Mouse (Mus musculus) hindbrain, embryonic 11.5 days (tissue): ENCODE data around the gene Nectin4. TPM values are rescaled to one million over a fixed set of nuclear protein-coding genes. Genes with fewer than 3 reads are reported as not detected.

ENCODE experiments used
- ATAC-seq: fragments of 200-750 bp; cut with Nextera tagmentation; 2 replicates; pipeline ENCODE4 v1.8.0; 2017; ENCODE audit warnings: mild to moderate bottlenecking, moderate TSS enrichment, moderate library complexity; ENCODE audit not compliant: low FRiP score
- DNase-seq: peaks from one replicate; pipeline ENCODE4 v3.0.0-alpha.2; 2015; ENCODE audit warnings: low spot score
- H3K27ac ChIP-seq: fragments of 300-500 bp; sonication (generic); 2 replicates; pipeline ENCODE4 v1.5.1; 2014; ENCODE audit warnings: mild to moderate bottlenecking, low read depth, low read length
- H3K27me3 ChIP-seq: fragments of 300-500 bp; sonication (generic); 2 replicates; pipeline ENCODE4 v1.6.1; 2014; ENCODE audit warnings: mild to moderate bottlenecking, low read length, moderate library complexity, mixed read lengths; ENCODE audit not compliant: control insufficient read depth, insufficient read depth
- H3K36me3 ChIP-seq: fragments of 300-500 bp; sonication (generic); 2 replicates; pipeline ENCODE4 v1.6.1; 2014; ENCODE audit warnings: mild to moderate bottlenecking, low read length, moderate library complexity, mixed read lengths; ENCODE audit not compliant: control insufficient read depth, insufficient read depth
- H3K4me1 ChIP-seq: fragments of 300-500 bp; sonication (generic); replicated peaks from 2 replicates; pipeline ENCODE4 v1.6.1; 2014; ENCODE audit warnings: low read length, mixed read lengths; ENCODE audit not compliant: control insufficient read depth, insufficient read depth
- H3K4me2 ChIP-seq: fragments of 300-500 bp; sonication (generic); replicated peaks from 2 replicates; pipeline ENCODE4 v1.6.1; 2014; ENCODE audit warnings: mild to moderate bottlenecking, low read depth, low read length
- H3K4me3 ChIP-seq: fragments of 300-500 bp; sonication (generic); 2 replicates; pipeline ENCODE4 v1.5.1; 2014; ENCODE audit warnings: low read depth, low read length
- H3K9ac ChIP-seq: fragments of 300-500 bp; sonication (generic); 2 replicates; pipeline ENCODE4 v1.6.1; 2014; ENCODE audit warnings: low read depth, low read length
- H3K9me3 ChIP-seq: fragments of 300-500 bp; sonication (generic); 2 replicates; pipeline ENCODE4 v1.6.1; 2016; ENCODE audit warnings: low read length; ENCODE audit not compliant: control insufficient read depth
- WGBS: fragments of 180-500 bp; shearing (Covaris S2); extraction: QIAGEN DNeasy Blood & Tissue Kit; methylation state at CpG from one replicate; pipeline ENCODE4 v1.1.7; 2014; 5-methylcytosine and 5-hydroxymethylcytosine counted together
- polyA plus RNA-seq: library from polyadenylated mRNA; unstranded; fragments of >200 nt; fragmentation: Nextera tagmentation; extraction: Ambion mirVana; gene quantifications from 2 replicates; pipeline ENCODE4 v1.2.1, GENCODE M21; 2014

Gene Nectin4
- polyA plus RNA-seq, 1 experiment from 2014 or later, result 0.66 TPM

GRCm38 (mm10) chr1:171424638-171425037 lies 54.7 kb downstream of the Nectin4 start:
- WGBS, result 80% methylated on average over 5 of the region's 5 CpGs
- ATAC-seq, result no peak
- Histone ChIP-seq H3K27me3 (no peaks in the 10 kb centered on the region), H3K9me3 (no peaks in the 10 kb centered on the region), H3K9ac (no peak overlapping the region), H3K4me1 (no peaks in the 10 kb centered on the region), H3K27ac (no peak overlapping the region), H3K4me3 (no peak overlapping the region), H3K36me3 (no peaks in the 10 kb centered on the region), H3K4me2 (no peak overlapping the region)
- DNase-seq, result no peak

- Histone ChIP-seq H3K4me3 (no peak overlapping the region), H3K4me2 (no peak overlapping the region), H3K27ac (no peak overlapping the region), H3K27me3 (no peaks in the 10 kb centered on the region), H3K9me3 (no peaks in the 10 kb centered on the region), H3K4me1 (no peaks in the 10 kb centered on the region), H3K9ac (no peak overlapping the region), H3K36me3 (no peaks in the 10 kb centered on the region)
- no peak for ATAC-seq
- DNase-seq, result no peak
- 83% methylated on average over 4 of the region's 4 CpGs for WGBS
These were observed 55.2 kb downstream of the Nectin4 start for GRCm38 (mm10) chr1:171425126-171425525.

GRCm38 (mm10) chr1:171432158-171432557 lies 62.3 kb downstream of the Nectin4 start:
- H3K4me3 ChIP-seq, result no peak overlapping the region
- H3K9ac ChIP-seq, result no peak overlapping the region
- DNase-seq (no peak), ATAC-seq (no peak)
- no peaks in the 10 kb centered on the region for H3K9me3 ChIP-seq
- H3K27ac ChIP-seq, result no peak overlapping the region
- H3K4me2 ChIP-seq, result no peak overlapping the region
- peaks cover 6% of the 10 kb centered on the region for H3K27me3 ChIP-seq
- no peaks in the 10 kb centered on the region for H3K4me1 ChIP-seq
- 85% methylated on average over 5 of the region's 5 CpGs for WGBS
- H3K36me3 ChIP-seq, result no peaks in the 10 kb centered on the region

- Histone ChIP-seq H3K4me2 (no peak overlapping the region), H3K9ac (no peak overlapping the region), H3K27me3 (peaks cover 21% of the 10 kb centered on the region), H3K36me3 (no peaks in the 10 kb centered on the region), H3K4me1 (no peaks in the 10 kb centered on the region), H3K9me3 (no peaks in the 10 kb centered on the region), H3K27ac (no peak overlapping the region), H3K4me3 (no peak overlapping the region)
- WGBS, result 68% methylated on average over 7 of the region's 7 CpGs
- no peak for ATAC-seq
- no peak for DNase-seq
These were observed 65.5 kb downstream of the Nectin4 start for GRCm38 (mm10) chr1:171435288-171435814.

- no peak overlapping the region for H3K4me3 ChIP-seq
- no peaks in the 10 kb centered on the region for H3K4me1 ChIP-seq
- H3K36me3 ChIP-seq, result no peaks in the 10 kb centered on the region
- H3K27ac ChIP-seq, result no peak overlapping the region
- H3K4me2 ChIP-seq, result no peak overlapping the region
- H3K9ac ChIP-seq, result no peak overlapping the region
- DNase-seq, result no peak
- H3K9me3 ChIP-seq, result no peaks in the 10 kb centered on the region
- WGBS, result 76% methylated on average over 1 of the region's 1 CpGs
- no peak for ATAC-seq
- H3K27me3 ChIP-seq, result peaks cover 21% of the 10 kb centered on the region
These were observed 66.1 kb downstream of the Nectin4 start for GRCm38 (mm10) chr1:171435974-171436373.

- no peak within 1 kb of the TSS for H3K27ac ChIP-seq
- H3K4me2 ChIP-seq, result peak within 1 kb of the TSS; percentile 57
- H3K4me3 ChIP-seq, result peak within 1 kb of the TSS; percentile 33
- H3K4me1 ChIP-seq, result no peaks in the 10 kb centered on the region
- H3K36me3 ChIP-seq, result no peaks in the 10 kb centered on the region
- 1% methylated on average over 43 of the region's 46 CpGs for WGBS
- ATAC-seq (peak; percentile 70; the same call in 1 of the 2 replicates), DNase-seq (peak; percentile 73)
- H3K27me3 ChIP-seq, result peaks cover 21% of the 10 kb centered on the region
- H3K9me3 ChIP-seq, result no peaks in the 10 kb centered on the region
- peak within 1 kb of the TSS; percentile 38; the same call in 1 of the 2 replicates for H3K9ac ChIP-seq
These were observed 67.5 kb downstream of the Nectin4 start, which contains the start of gene F11r for GRCm38 (mm10) chr1:171437264-171438013. Gene F11r, plus strand, starts transcription at chr1:171437535.

Other genes with a start within 250 kb of the Nectin4 start
- gene Sdhc, start 219.5 kb upstream of the Nectin4 start, polyA plus RNA-seq, result 259 and 284 TPM in 2 replicates
- gene Mpz, start 219.4 kb upstream of the Nectin4 start, polyA plus RNA-seq, result 0.99 and 1.5 TPM in 2 replicates
- gene Pcp4l1, start 173.8 kb upstream of the Nectin4 start, polyA plus RNA-seq, result 31.4 and 33.4 TPM in 2 replicates
- 0.17 and 0.25 TPM in 2 replicates for gene Nr1i3, start 156.1 kb upstream of the Nectin4 start, polyA plus RNA-seq
- 23.5 and 28.8 TPM in 2 replicates for gene Tomm40l, start 147.6 kb upstream of the Nectin4 start, polyA plus RNA-seq
- gene Apoa2, start 145.0 kb upstream of the Nectin4 start, polyA plus RNA-seq, result 3.1 and 5.0 TPM in 2 replicates
- gene Fcer1g, start 135.7 kb upstream of the Nectin4 start, polyA plus RNA-seq, result 22.1 and 26.1 TPM in 2 replicates
- 4.6 and 5.4 TPM in 2 replicates for gene Adamts4, start 119.7 kb upstream of the Nectin4 start, polyA plus RNA-seq
- 259 and 263 TPM in 2 replicates for gene Ndufs2, start 118.7 kb upstream of the Nectin4 start, polyA plus RNA-seq
- gene B4galt3, start 99.8 kb upstream of the Nectin4 start, polyA plus RNA-seq, result 59.1 and 66.3 TPM in 2 replicates
- gene Ppox, start 88.9 kb upstream of the Nectin4 start, polyA plus RNA-seq, result 48.1 and 51.8 TPM in 2 replicates
- gene Usp21, start 82.1 kb upstream of the Nectin4 start, polyA plus RNA-seq, result 82.8 and 85.4 TPM in 2 replicates
- gene Ufc1, start 75.1 kb upstream of the Nectin4 start, polyA plus RNA-seq, result 108 and 114 TPM in 2 replicates
- gene Dedd, start 41.0 kb upstream of the Nectin4 start, polyA plus RNA-seq, result 46.6 and 49.5 TPM in 2 replicates
- 30.7 and 35.3 TPM in 2 replicates for gene Nit1, start 24.5 kb upstream of the Nectin4 start, polyA plus RNA-seq
- gene Pfdn2, start 24.4 kb upstream of the Nectin4 start, polyA plus RNA-seq, result 68.3 and 68.4 TPM in 2 replicates
- 1.3 and 2.0 TPM in 2 replicates for gene Klhdc9, start 9.3 kb upstream of the Nectin4 start, polyA plus RNA-seq
- 0.54 and 0.99 TPM in 2 replicates for gene Arhgap30, start 18.9 kb downstream of the Nectin4 start, polyA plus RNA-seq
- gene Usf1, start 41.2 kb downstream of the Nectin4 start, polyA plus RNA-seq, result 122 and 143 TPM in 2 replicates
- gene Tstd1, start 48.8 kb downstream of the Nectin4 start, polyA plus RNA-seq, result 3.3 and 4.3 TPM in 2 replicates
- 16.9 and 20.1 TPM in 2 replicates for gene F11r, start 67.4 kb downstream of the Nectin4 start, polyA plus RNA-seq
- 15.4 and 17.5 TPM in 2 replicates for gene Alyref2, start 133.4 kb downstream of the Nectin4 start, polyA plus RNA-seq
- gene Itln1, start 165.2 kb downstream of the Nectin4 start, polyA plus RNA-seq, result not detected in 2 replicates
- not detected in 2 replicates for gene Cd244a, start 189.1 kb downstream of the Nectin4 start, polyA plus RNA-seq
- gene Ly9, start 237.3 kb downstream of the Nectin4 start, polyA plus RNA-seq, result not detected in 2 replicates